Mouse (Mus musculus): ENCODE results near the gene Pdzrn3.

The Pdzrn3 gene

GRCm38 (mm10) chr6:101330392-101330791 lies 47.3 kb downstream of the Pdzrn3 start:
- ATAC-seq (ENCODE audit: insufficient number of reproducible peaks, low FRiP score, low TSS enrichment) = no peak

GRCm38 (mm10) chr6:101329499-101329898 lies 48.2 kb downstream of the Pdzrn3 start:
- ATAC-seq (ENCODE audit: insufficient number of reproducible peaks, low FRiP score, low TSS enrichment) = no peak

- no peak for ATAC-seq (ENCODE audit: insufficient number of reproducible peaks, low FRiP score, low TSS enrichment)
Measured at GRCm38 (mm10) chr6:101328514-101328913, 49.2 kb downstream of the Pdzrn3 start.

- ATAC-seq (ENCODE audit: insufficient number of reproducible peaks, low FRiP score, low TSS enrichment) = no peak
Measured at GRCm38 (mm10) chr6:101327741-101328140, 50.0 kb downstream of the Pdzrn3 start.

- ATAC-seq (ENCODE audit: insufficient number of reproducible peaks, low FRiP score, low TSS enrichment) = no peak
Measured at GRCm38 (mm10) chr6:101327196-101327595, 50.5 kb downstream of the Pdzrn3 start.

- no peak for ATAC-seq (ENCODE audit: insufficient number of reproducible peaks, low FRiP score, low TSS enrichment)
Measured at GRCm38 (mm10) chr6:101325842-101326639, 51.7 kb downstream of the Pdzrn3 start.

- ATAC-seq (ENCODE audit: insufficient number of reproducible peaks, low FRiP score, low TSS enrichment) = no peak
Measured at GRCm38 (mm10) chr6:101322580-101322979, 55.1 kb downstream of the Pdzrn3 start.

- ATAC-seq (ENCODE audit: insufficient number of reproducible peaks, low FRiP score, low TSS enrichment) = no peak
Measured at GRCm38 (mm10) chr6:101320386-101320785, 57.3 kb downstream of the Pdzrn3 start.

- no peak for ATAC-seq (ENCODE audit: insufficient number of reproducible peaks, low FRiP score, low TSS enrichment)
Measured at GRCm38 (mm10) chr6:101319374-101319967, 58.2 kb downstream of the Pdzrn3 start.

GRCm38 (mm10) chr6:101318530-101318929 lies 59.2 kb downstream of the Pdzrn3 start:
- no peak for ATAC-seq (ENCODE audit: insufficient number of reproducible peaks, low FRiP score, low TSS enrichment)

- no peak for ATAC-seq (ENCODE audit: insufficient number of reproducible peaks, low FRiP score, low TSS enrichment)
Measured at GRCm38 (mm10) chr6:101311446-101311845, 66.3 kb downstream of the Pdzrn3 start.

- no peak for ATAC-seq (ENCODE audit: insufficient number of reproducible peaks, low FRiP score, low TSS enrichment)
Measured at GRCm38 (mm10) chr6:101310491-101310890, 67.2 kb downstream of the Pdzrn3 start.

GRCm38 (mm10) chr6:101307964-101308531 lies 69.6 kb downstream of the Pdzrn3 start:
- 0 out of 2 replicates have a peak, but pooled peaks have one; percentile 37 for ATAC-seq (ENCODE audit: insufficient number of reproducible peaks, low FRiP score, low TSS enrichment)

GRCm38 (mm10) chr6:101306834-101307233 lies 70.9 kb downstream of the Pdzrn3 start:
- ATAC-seq (ENCODE audit: insufficient number of reproducible peaks, low FRiP score, low TSS enrichment) = no peak

- ATAC-seq (ENCODE audit: insufficient number of reproducible peaks, low FRiP score, low TSS enrichment) = no peak
Measured at GRCm38 (mm10) chr6:101305543-101305942, 72.2 kb downstream of the Pdzrn3 start.

GRCm38 (mm10) chr6:101303959-101304738 lies 73.5 kb downstream of the Pdzrn3 start:
- ATAC-seq (ENCODE audit: insufficient number of reproducible peaks, low FRiP score, low TSS enrichment) = no peak

- ATAC-seq (ENCODE audit: insufficient number of reproducible peaks, low FRiP score, low TSS enrichment) = no peak
Measured at GRCm38 (mm10) chr6:101303501-101303900, 74.2 kb downstream of the Pdzrn3 start.

GRCm38 (mm10) chr6:101301154-101301553 lies 76.5 kb downstream of the Pdzrn3 start:
- ATAC-seq (ENCODE audit: insufficient number of reproducible peaks, low FRiP score, low TSS enrichment) = no peak

GRCm38 (mm10) chr6:101299434-101299833 lies 78.3 kb downstream of the Pdzrn3 start:
- no peak for ATAC-seq (ENCODE audit: insufficient number of reproducible peaks, low FRiP score, low TSS enrichment)

- ATAC-seq (ENCODE audit: insufficient number of reproducible peaks, low FRiP score, low TSS enrichment) = no peak
Measured at GRCm38 (mm10) chr6:101297563-101298520, 79.9 kb downstream of the Pdzrn3 start.
